Comparison of ENCODE assay signal across 8 mouse cellular contexts in the genomic region with DNA sequence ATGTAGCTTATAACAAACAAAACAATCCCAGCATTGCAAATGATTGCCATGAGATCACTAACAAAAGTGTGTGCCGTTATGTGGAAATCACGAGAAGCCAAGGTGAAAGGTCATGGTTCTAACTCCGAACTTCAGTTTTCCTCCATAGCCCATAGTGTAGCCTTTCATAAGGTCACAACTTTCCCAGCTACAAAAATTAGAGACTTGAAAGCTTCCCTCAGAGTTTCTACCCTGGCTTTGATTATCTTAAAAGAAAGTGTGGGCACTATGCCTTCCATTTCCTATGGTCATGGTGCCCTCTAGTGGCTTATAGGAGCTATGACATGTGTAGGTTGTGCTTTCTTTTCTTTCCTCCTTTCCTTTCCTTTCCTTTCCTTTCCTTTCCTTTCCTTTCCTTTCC.
DNase-seq lines count a peak whose midpoint lies in the region; ATAC-seq and TF ChIP-seq lines count a peak whose summit lies in the region.

No protein-coding gene starts in this region.

- H3K4me3 ChIP-seq in liver, adult 2 months (ENCODE audit: insufficient read depth, low read depth, low read length): peak overlapping the region; percentile 46; the same call in 1 of the 2 replicates
- no peak overlapping the region for H3K4me3 ChIP-seq in liver, embryonic 12.5 days
- H3K4me3 ChIP-seq in forebrain, embryonic 14.5 days (ENCODE audit: low read depth, low read length): no peak overlapping the region
- no peak overlapping the region for H3K4me3 ChIP-seq in neural tube, embryonic 13.5 days
- H3K4me3 ChIP-seq in heart, embryonic 12.5 days: no peak overlapping the region
- no peak overlapping the region for H3K4me3 ChIP-seq in heart, embryonic 10.5 days

- no peak for TF ChIP-seq POLR2A in liver, adult 2 months (IDR thresholded peaks at IDR 0.05; ENCODE audit: extremely low read depth, insufficient read depth, low read length)

- in situ Hi-C loops in Patski (cut with MboI; ENCODE audit: low pct_unique_long_range_greater_than_20kb): loop anchor here (5.0 kb wide), 1 partner anchor 354 kb away; no protein-coding TSS in a partner anchor

- no peaks in the 10 kb centered on the region for H3K27me3 ChIP-seq in liver, adult 2 months (ENCODE audit: control insufficient read depth, insufficient read depth, low read length)
- no peaks in the 10 kb centered on the region for H3K27me3 ChIP-seq in liver, embryonic 12.5 days (replicated peaks)
- no peaks in the 10 kb centered on the region for H3K27me3 ChIP-seq in Patski
- H3K27me3 ChIP-seq in forebrain, embryonic 14.5 days (replicated peaks; ENCODE audit: control insufficient read depth, insufficient read depth, low read length): no peaks in the 10 kb centered on the region
- H3K27me3 ChIP-seq in neural tube, embryonic 13.5 days: no peaks in the 10 kb centered on the region
- peaks cover 23% of the 10 kb centered on the region for H3K27me3 ChIP-seq in heart, embryonic 12.5 days (replicated peaks)
- H3K27me3 ChIP-seq in heart, embryonic 10.5 days (ENCODE audit: insufficient read depth, poor library complexity, severe bottlenecking): peaks cover 22% of the 10 kb centered on the region; the same call in 1 of the 2 replicates

- H3K36me3 ChIP-seq in liver, adult 2 months (ENCODE audit: control insufficient read depth, insufficient read depth, low read length): no peaks in the 10 kb centered on the region
- no peaks in the 10 kb centered on the region for H3K36me3 ChIP-seq in liver, embryonic 12.5 days
- no peaks in the 10 kb centered on the region for H3K36me3 ChIP-seq in forebrain, embryonic 14.5 days (ENCODE audit: control insufficient read depth, insufficient read depth, low read length)
- no peaks in the 10 kb centered on the region for H3K36me3 ChIP-seq in neural tube, embryonic 13.5 days
- H3K36me3 ChIP-seq in heart, embryonic 12.5 days: no peaks in the 10 kb centered on the region
- H3K36me3 ChIP-seq in heart, embryonic 10.5 days: no peaks in the 10 kb centered on the region

- no peak overlapping the region for H3K9ac ChIP-seq in liver, adult 2 months (ENCODE audit: low read depth, low read length)
- no peak overlapping the region for H3K9ac ChIP-seq in liver, embryonic 12.5 days
- no peak overlapping the region for H3K9ac ChIP-seq in forebrain, embryonic 14.5 days (ENCODE audit: low read length)
- H3K9ac ChIP-seq in neural tube, embryonic 13.5 days: no peak overlapping the region
- no peak overlapping the region for H3K9ac ChIP-seq in heart, embryonic 12.5 days

- CTCF ChIA-PET in Patski (lab: Charles Lee): interaction anchor here (0.9 to 4.0 kb wide), 30 partner anchors 9 to 748 kb away, joined by 3 to 93 read pairs (median 4); no protein-coding TSS in a partner anchor

- DNase-seq in liver, adult 2 months (ENCODE audit: extremely low read depth, low read depth, low spot score): peak; percentile 44
- no peak for DNase-seq in Patski (ENCODE audit: low read depth, low spot score)
- DNase-seq in forebrain, embryonic 14.5 days (ENCODE audit: low spot score): peak; percentile 82
- DNase-seq in left cerebral cortex, adult 18-20 months (ENCODE audit: low spot score in 2 of 2): no peak
- no peak for DNase-seq in heart, embryonic 10.5 days (ENCODE audit: low spot score)

- WGBS in liver, adult 2 months: 11% methylated on average over 3 of the region's 3 CpGs
- 60% methylated on average over 3 of the region's 3 CpGs for WGBS in liver, embryonic 12.5 days (ENCODE audit: insufficient replicate concordance)
- WGBS in forebrain, embryonic 14.5 days: 5% methylated on average over 3 of the region's 3 CpGs
- 37% methylated on average over 3 of the region's 3 CpGs for WGBS in neural tube, embryonic 13.5 days
- WGBS in heart, embryonic 12.5 days: 68% methylated on average over 3 of the region's 3 CpGs
- WGBS in heart, embryonic 10.5 days: 71% methylated on average over 3 of the region's 3 CpGs

- ATAC-seq in liver, embryonic 12.5 days: no peak
- ATAC-seq in Patski: peak; percentile 44
- peak; percentile 56; the same call in 1 of the 2 replicates for ATAC-seq in forebrain, embryonic 14.5 days
- ATAC-seq in neural tube, embryonic 13.5 days (ENCODE audit: low read depth): peak; percentile 71; the same call in 1 of the 2 replicates
- no peak for ATAC-seq in heart, embryonic 12.5 days (ENCODE audit: insufficient number of reproducible peaks, low FRiP score)

- H3K4me2 ChIP-seq in liver, embryonic 12.5 days: no peak overlapping the region
- H3K4me2 ChIP-seq in forebrain, embryonic 14.5 days (ENCODE audit: low read length): no peak overlapping the region
- H3K4me2 ChIP-seq in neural tube, embryonic 13.5 days: no peak overlapping the region
- no peak overlapping the region for H3K4me2 ChIP-seq in heart, embryonic 12.5 days

- H3K4me1 ChIP-seq in liver, adult 2 months (ENCODE audit: control insufficient read depth, insufficient read depth, low read length): peaks cover 5% of the 10 kb centered on the region; the same call in 1 of the 2 replicates
- no peaks in the 10 kb centered on the region for H3K4me1 ChIP-seq in liver, embryonic 12.5 days
- 0 out of 2 replicates have a peak, but pooled peaks cover 7% of the 10 kb centered on the region for H3K4me1 ChIP-seq in forebrain, embryonic 14.5 days (ENCODE audit: control insufficient read depth, insufficient read depth, low read length)
- peaks cover 11% of the 10 kb centered on the region; the same call in 1 of the 2 replicates for H3K4me1 ChIP-seq in neural tube, embryonic 13.5 days (replicated peaks)
- peaks cover 12% of the 10 kb centered on the region; the same call in 1 of the 2 replicates for H3K4me1 ChIP-seq in heart, embryonic 12.5 days (replicated peaks)
- H3K4me1 ChIP-seq in heart, embryonic 10.5 days: 0 out of 2 replicates have a peak, but pooled peaks cover 5% of the 10 kb centered on the region

- TF ChIP-seq CTCF in liver, adult 2 months (IDR thresholded peaks at IDR 0.05; ENCODE audit: low read depth, low read length): peak; percentile 55
- peak; percentile 80 for TF ChIP-seq CTCF in Patski (IDR thresholded peaks at IDR 0.05)

- no peak overlapping the region for H3K27ac ChIP-seq in liver, adult 2 months (replicated peaks; ENCODE audit: insufficient read depth, low read depth, low read length)
- H3K27ac ChIP-seq in liver, embryonic 12.5 days: no peak overlapping the region
- H3K27ac ChIP-seq in forebrain, embryonic 14.5 days (ENCODE audit: low read depth, low read length): no peak overlapping the region
- no peak overlapping the region for H3K27ac ChIP-seq in neural tube, embryonic 13.5 days (replicated peaks)
- H3K27ac ChIP-seq in heart, embryonic 12.5 days (ENCODE audit: poor library complexity, severe bottlenecking): no peak overlapping the region
- H3K27ac ChIP-seq in heart, embryonic 10.5 days: no peak overlapping the region

- H3K79me2 ChIP-seq in liver, adult 2 months (ENCODE audit: control insufficient read depth, insufficient read depth, low read length): no peaks in the 10 kb centered on the region

- H3K9me3 ChIP-seq in liver, embryonic 12.5 days (replicated peaks): no peaks in the 10 kb centered on the region
- no peaks in the 10 kb centered on the region for H3K9me3 ChIP-seq in forebrain, embryonic 14.5 days (replicated peaks; ENCODE audit: control insufficient read depth, low read length)
- no peaks in the 10 kb centered on the region for H3K9me3 ChIP-seq in neural tube, embryonic 13.5 days
- peaks cover 4% of the 10 kb centered on the region for H3K9me3 ChIP-seq in heart, embryonic 12.5 days (replicated peaks)
- H3K9me3 ChIP-seq in heart, embryonic 10.5 days: no peaks in the 10 kb centered on the region

- POLR2A ChIA-PET in Patski (lab: Charles Lee): interaction anchor here (0.6 to 2.1 kb wide), 2 partner anchors 258 to 354 kb away, joined by 3 to 8 read pairs; no protein-coding TSS in a partner anchor

Comparison
In these comparisons a context has a peak if more than half of its experiments do, and no peak if none do; other contexts are left out.
1. DNase-seq: peak in liver, adult 2 months (single experiment) and forebrain, embryonic 14.5 days (single experiment); none in Patski (single experiment), left cerebral cortex, adult 18-20 months (0 of 2) and heart, embryonic 10.5 days (single experiment).
2. ATAC-seq: peak in Patski (single experiment), forebrain, embryonic 14.5 days (single experiment) and neural tube, embryonic 13.5 days (single experiment); none in liver, embryonic 12.5 days (single experiment) and heart, embryonic 12.5 days (single experiment).